ENCODE assay signal across 17 mouse cellular contexts in the genomic region with DNA sequence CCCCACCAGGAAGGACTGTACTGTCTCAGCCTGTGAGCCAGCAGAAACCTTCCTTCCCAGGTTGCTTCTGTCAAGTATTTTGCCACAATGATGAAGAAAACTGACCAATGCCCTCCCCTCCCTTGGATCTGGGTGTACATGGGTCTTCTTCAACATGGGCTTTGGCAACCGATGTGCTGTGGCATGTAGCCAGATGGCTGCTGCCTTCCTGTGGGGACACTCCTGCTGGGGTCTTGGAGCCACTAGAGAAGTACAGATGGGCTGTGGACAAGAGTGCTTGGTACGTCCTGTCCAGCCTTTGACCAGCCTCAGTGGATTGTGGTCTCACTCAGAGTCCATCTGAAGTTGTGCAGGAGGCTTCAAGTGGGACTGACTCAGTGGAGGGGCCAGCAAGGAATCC.
"Had no signal": no experiment of that assay in that cellular context is flagged by ENCODE, and none has a peak within 500 bp of the region (broad histone marks: within the 10 kb centered on the region; RNA-seq: fewer than 3 reads in every experiment).

No protein-coding gene starts in this region.

- DNase-seq: lung, adult 18-20 months; lung, embryonic 14.5 days; lung, postnatal 10 days; lung, postnatal 4 days; midbrain, embryonic 14.5 days; retina, postnatal 1 day; right cerebral cortex, adult 18-20 months; right cerebral cortex, postnatal 25 days; right cerebral cortex, postnatal 4 days; spleen, adult 18-20 months; thymus, adult 18-20 months; thymus, postnatal 14 days; thymus, postnatal 36 days had no signal

- H3K4me2 ChIP-seq: lung, embryonic 14.5 days; midbrain, embryonic 12.5 days; neural tube, embryonic 12.5 days had no signal

- H3K9ac ChIP-seq: lung, embryonic 14.5 days; midbrain, embryonic 12.5 days; neural tube, embryonic 12.5 days had no signal

- H3K27me3 ChIP-seq: midbrain, embryonic 12.5 days; neural tube, embryonic 12.5 days had no signal

- H3K4me3 ChIP-seq: midbrain, embryonic 10.5 days; midbrain, embryonic 12.5 days; myocyte; neural tube, embryonic 12.5 days had no signal

- H3K36me3 ChIP-seq: midbrain, embryonic 10.5 days; midbrain, embryonic 12.5 days; neural tube, embryonic 12.5 days had no signal

- H3K27ac ChIP-seq: midbrain, embryonic 10.5 days; midbrain, embryonic 12.5 days; neural tube, embryonic 12.5 days had no signal

- H3K9me3 ChIP-seq: midbrain, embryonic 10.5 days had no signal
